Mouse (Mus musculus): ENCODE data around the gene Cdc42bpb. TPM values are rescaled to one million over a fixed set of nuclear protein-coding genes. Genes with fewer than 3 reads are reported as not detected.

Cdc42bpb gene
- polyA plus RNA-seq, 1 experiment from 2014 or later: 39.9 TPM

DNA sequence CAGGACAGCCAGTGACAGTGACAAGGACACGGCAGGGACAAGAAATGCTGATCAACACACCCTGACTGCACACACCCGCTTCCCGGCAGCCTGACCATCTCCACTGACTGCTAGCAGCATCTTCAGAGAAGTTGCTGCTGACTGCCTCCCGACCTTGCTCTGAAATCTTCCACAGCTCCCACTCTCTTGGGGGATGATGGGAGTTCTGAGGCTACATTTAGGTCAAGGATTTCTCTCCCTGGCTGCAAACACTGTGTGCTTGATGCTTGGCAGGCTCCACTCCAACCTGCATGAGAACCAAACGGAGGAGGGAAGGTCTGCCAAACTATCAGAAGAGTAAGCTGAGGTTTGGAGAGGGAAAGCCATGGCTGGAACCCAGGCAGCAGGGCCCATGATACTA lies 19.5 kb upstream of the Cdc42bpb start:
- H3K4me3 ChIP-seq (replicated peaks; ENCODE audit: low read length): no peak overlapping the region
- H3K9ac ChIP-seq (replicated peaks; ENCODE audit: low read depth, low read length): no peak overlapping the region
- H3K9me3 ChIP-seq (ENCODE audit: control insufficient read depth, low read length): no peaks in the 10 kb centered on the region
- no peak for ATAC-seq
- WGBS: 69% methylated on average over 5 of the region's 5 CpGs
- no peaks in the 10 kb centered on the region for H3K36me3 ChIP-seq (ENCODE audit: control insufficient read depth, insufficient read depth)
- no peaks in the 10 kb centered on the region for H3K4me1 ChIP-seq (replicated peaks; ENCODE audit: control insufficient read depth, insufficient read depth, low read length)
- H3K27me3 ChIP-seq (replicated peaks; ENCODE audit: control insufficient read depth, insufficient read depth, low read length): no peaks in the 10 kb centered on the region
- H3K4me2 ChIP-seq (ENCODE audit: low read length): no peak overlapping the region
- no peak overlapping the region for H3K27ac ChIP-seq (ENCODE audit: low read length)

DNA sequence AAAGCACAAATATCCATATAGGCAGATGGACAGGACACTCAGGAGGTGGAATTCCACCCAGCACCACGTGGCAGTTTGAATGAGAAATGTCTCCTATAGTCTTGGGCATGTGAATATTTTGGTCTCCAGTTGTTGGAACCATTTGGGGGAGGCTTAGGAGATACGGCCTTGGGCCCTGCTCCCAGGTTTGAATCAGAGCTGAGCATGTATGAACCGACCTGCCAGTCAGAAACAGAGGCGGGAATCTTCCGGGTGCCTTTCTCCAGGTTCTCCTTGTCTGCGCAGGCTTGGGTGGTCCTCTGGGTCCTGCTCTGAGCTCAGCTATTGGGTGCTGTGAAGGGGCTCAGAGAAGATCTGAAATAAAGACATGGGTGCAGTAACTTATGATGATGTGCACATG lies 16.5 kb upstream of the Cdc42bpb start:
- H3K27ac ChIP-seq (ENCODE audit: low read length): no peak overlapping the region
- H3K27me3 ChIP-seq (replicated peaks; ENCODE audit: control insufficient read depth, insufficient read depth, low read length): no peaks in the 10 kb centered on the region
- no peak for ATAC-seq
- no peaks in the 10 kb centered on the region for H3K36me3 ChIP-seq (ENCODE audit: control insufficient read depth, insufficient read depth)
- H3K9ac ChIP-seq (replicated peaks; ENCODE audit: low read depth, low read length): no peak overlapping the region
- H3K4me3 ChIP-seq (replicated peaks; ENCODE audit: low read length): no peak overlapping the region
- H3K4me1 ChIP-seq (replicated peaks; ENCODE audit: control insufficient read depth, insufficient read depth, low read length): no peaks in the 10 kb centered on the region
- WGBS: 89% methylated on average over 6 of the region's 6 CpGs
- H3K9me3 ChIP-seq (ENCODE audit: control insufficient read depth, low read length): no peaks in the 10 kb centered on the region
- no peak overlapping the region for H3K4me2 ChIP-seq (ENCODE audit: low read length)

DNA sequence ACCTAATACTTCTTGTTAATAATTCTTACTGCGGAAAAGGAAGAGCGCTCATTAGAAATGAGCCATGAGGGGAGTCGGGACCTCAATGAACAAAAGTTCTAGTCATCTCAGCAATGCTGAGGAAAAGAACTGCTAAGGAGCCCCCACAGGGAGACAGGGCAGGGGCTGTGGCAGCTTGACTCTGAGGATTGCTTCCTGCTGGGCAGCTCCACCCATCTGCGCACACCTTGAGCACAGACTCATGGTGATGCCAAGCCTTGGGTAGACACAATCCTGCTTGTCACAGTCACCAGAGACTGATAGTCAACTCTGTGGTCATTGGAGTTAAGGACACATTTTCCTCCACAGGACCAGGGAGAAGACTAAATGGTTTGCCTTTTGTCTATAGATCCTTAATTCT lies 9.6 kb upstream of the Cdc42bpb start:
- WGBS: 92% methylated on average over 4 of the region's 4 CpGs
- no peaks in the 10 kb centered on the region for H3K36me3 ChIP-seq (ENCODE audit: control insufficient read depth, insufficient read depth)
- no peak overlapping the region for H3K9ac ChIP-seq (replicated peaks; ENCODE audit: low read depth, low read length)
- H3K4me3 ChIP-seq (replicated peaks; ENCODE audit: low read length): no peak overlapping the region
- no peak overlapping the region for H3K27ac ChIP-seq (ENCODE audit: low read length)
- H3K4me1 ChIP-seq (replicated peaks; ENCODE audit: control insufficient read depth, insufficient read depth, low read length): no peaks in the 10 kb centered on the region
- no peak for ATAC-seq
- H3K27me3 ChIP-seq (replicated peaks; ENCODE audit: control insufficient read depth, insufficient read depth, low read length): no peaks in the 10 kb centered on the region
- H3K4me2 ChIP-seq (ENCODE audit: low read length): no peak overlapping the region
- no peaks in the 10 kb centered on the region for H3K9me3 ChIP-seq (ENCODE audit: control insufficient read depth, low read length)

DNA sequence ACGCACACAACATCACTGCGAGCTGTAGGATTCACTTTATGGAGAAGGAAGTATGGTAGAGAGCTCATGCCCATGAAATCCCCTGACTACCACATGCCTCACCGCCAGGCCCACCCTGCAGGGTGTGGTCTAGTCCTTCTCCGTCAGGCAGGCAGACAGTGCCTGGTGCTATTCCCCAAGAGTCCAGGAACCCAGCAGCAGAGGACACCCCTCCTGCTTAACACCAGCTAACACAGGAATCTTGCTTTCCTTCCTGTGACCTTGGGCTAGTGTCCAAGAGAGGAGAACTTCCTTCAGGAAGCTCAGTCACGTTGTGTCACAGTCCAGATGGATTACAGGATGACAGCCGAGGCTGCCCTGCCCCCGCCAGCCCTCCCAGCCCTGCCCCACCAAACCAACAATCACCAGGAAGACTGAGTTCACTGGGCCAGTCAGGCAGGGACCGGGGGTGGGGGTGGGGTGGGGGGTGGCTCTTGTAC lies 9.2 kb upstream of the Cdc42bpb start:
- H3K9ac ChIP-seq (replicated peaks; ENCODE audit: low read depth, low read length): no peak overlapping the region
- H3K9me3 ChIP-seq (ENCODE audit: control insufficient read depth, low read length): no peaks in the 10 kb centered on the region
- H3K36me3 ChIP-seq (ENCODE audit: control insufficient read depth, insufficient read depth): no peaks in the 10 kb centered on the region
- 73% methylated on average over 8 of the region's 8 CpGs for WGBS
- ATAC-seq: no peak
- H3K4me3 ChIP-seq (replicated peaks; ENCODE audit: low read length): no peak overlapping the region
- no peak overlapping the region for H3K4me2 ChIP-seq (ENCODE audit: low read length)
- H3K27me3 ChIP-seq (replicated peaks; ENCODE audit: control insufficient read depth, insufficient read depth, low read length): no peaks in the 10 kb centered on the region
- H3K4me1 ChIP-seq (replicated peaks; ENCODE audit: control insufficient read depth, insufficient read depth, low read length): no peaks in the 10 kb centered on the region
- H3K27ac ChIP-seq (ENCODE audit: low read length): no peak overlapping the region

DNA sequence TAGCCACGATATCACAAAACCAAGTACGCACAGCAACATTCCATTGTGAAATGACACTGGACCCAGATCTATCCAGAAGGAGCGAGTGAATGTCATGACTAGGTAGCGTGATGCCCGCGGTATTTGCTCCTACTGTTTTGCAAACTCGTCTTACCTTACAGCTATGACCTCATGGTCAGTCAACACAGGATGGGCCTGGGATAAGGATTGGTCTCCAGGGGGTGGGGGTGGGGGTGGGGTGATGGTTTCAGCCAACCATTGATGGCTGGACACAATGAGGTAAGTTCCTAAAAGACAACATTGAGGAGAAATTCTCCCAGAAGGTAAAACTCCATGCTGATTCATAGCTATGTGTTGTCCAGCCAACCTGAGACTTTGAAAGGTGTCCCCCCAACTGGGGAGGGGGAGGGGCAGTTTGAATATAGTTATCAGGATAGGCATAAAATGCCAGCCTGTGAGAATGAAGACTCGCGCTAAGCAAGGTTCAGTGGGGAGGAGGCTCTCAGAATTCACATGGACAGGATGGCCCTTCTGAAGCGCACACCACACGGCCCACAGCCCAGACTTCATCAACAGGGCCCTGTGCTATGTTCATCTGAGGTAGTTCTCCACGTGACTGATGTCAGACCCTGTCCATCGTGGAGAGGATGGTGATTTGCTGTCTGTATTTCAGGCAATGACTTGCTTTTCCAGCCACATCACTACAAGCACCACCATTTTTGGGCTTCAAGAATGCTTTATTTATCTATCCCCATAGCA lies 8.5 kb upstream of the Cdc42bpb start:
- 88% methylated on average over 13 of the region's 13 CpGs for WGBS
- Histone ChIP-seq H3K9ac (replicated peaks; ENCODE audit: low read depth, low read length) (no peak overlapping the region), H3K27ac (ENCODE audit: low read length) (no peak overlapping the region), H3K36me3 (ENCODE audit: control insufficient read depth, insufficient read depth) (no peaks in the 10 kb centered on the region), H3K4me2 (ENCODE audit: low read length) (no peak overlapping the region), H3K4me1 (replicated peaks; ENCODE audit: control insufficient read depth, insufficient read depth, low read length) (no peaks in the 10 kb centered on the region), H3K4me3 (replicated peaks; ENCODE audit: low read length) (no peak overlapping the region), H3K9me3 (ENCODE audit: control insufficient read depth, low read length) (no peaks in the 10 kb centered on the region), H3K27me3 (replicated peaks; ENCODE audit: control insufficient read depth, insufficient read depth, low read length) (no peaks in the 10 kb centered on the region)
- no peak for ATAC-seq

DNA sequence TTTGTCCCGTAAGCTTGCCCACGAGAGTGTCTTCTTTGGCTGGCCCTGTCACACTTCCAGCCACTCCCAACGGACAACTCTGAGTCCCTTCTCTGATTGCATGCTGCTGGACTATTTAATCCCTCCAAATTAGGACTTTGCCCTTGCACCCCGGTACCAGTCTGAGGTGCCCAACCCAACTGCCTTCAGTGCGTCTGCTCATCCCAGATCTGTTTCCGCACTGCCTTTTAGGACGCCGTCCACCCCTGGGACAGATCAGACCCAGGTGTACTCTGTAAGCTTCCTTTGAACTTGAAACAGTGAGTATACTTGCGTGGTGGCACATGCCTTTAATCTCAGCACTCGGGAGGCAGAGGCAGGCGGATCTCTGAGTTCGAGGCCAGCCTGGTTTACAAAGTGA lies 1.3 kb upstream of the Cdc42bpb start:
- H3K27ac ChIP-seq (ENCODE audit: low read length): no peak overlapping the region
- peak overlapping the region; percentile 80; the same call in 1 of the 2 replicates for H3K9ac ChIP-seq (replicated peaks; ENCODE audit: low read depth, low read length)
- peak overlapping the region; percentile 69 for H3K4me2 ChIP-seq (ENCODE audit: low read length)
- H3K4me1 ChIP-seq (replicated peaks; ENCODE audit: control insufficient read depth, insufficient read depth, low read length): peaks cover 32% of the 10 kb centered on the region
- no peaks in the 10 kb centered on the region for H3K9me3 ChIP-seq (ENCODE audit: control insufficient read depth, low read length)
- H3K27me3 ChIP-seq (replicated peaks; ENCODE audit: control insufficient read depth, insufficient read depth, low read length): no peaks in the 10 kb centered on the region
- peak overlapping the region; percentile 88 for H3K4me3 ChIP-seq (replicated peaks; ENCODE audit: low read length)
- H3K36me3 ChIP-seq (ENCODE audit: control insufficient read depth, insufficient read depth): no peaks in the 10 kb centered on the region
- 75% methylated on average over 12 of the region's 12 CpGs for WGBS
- ATAC-seq: no peak

DNA sequence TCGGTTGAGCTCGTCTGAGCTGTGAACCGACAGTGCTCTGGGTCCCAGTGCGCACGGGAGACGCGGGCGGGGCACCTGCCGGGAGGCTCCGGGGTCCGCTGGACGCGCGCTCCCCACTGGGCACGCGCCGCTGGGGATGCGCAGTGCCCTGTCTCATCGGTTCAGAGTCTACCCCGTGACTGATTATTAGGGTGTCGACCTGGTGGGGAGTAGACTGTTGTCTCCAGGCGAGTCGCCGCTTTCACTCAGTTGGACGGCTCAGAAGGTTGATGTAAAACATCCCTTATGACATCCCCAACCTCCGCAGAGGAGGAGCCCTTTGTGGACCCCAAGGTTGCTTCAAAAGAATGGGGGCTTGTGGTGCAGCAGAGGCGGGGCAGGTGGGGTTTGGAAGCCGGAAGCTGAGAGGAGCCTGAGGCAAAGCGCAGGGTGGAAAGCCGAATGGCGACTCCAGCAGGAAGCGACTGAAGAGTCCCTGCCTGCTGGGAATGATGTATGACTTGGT lies 520 bp upstream of the Cdc42bpb start:
- peaks cover 32% of the 10 kb centered on the region for H3K4me1 ChIP-seq (replicated peaks; ENCODE audit: control insufficient read depth, insufficient read depth, low read length)
- H3K27me3 ChIP-seq (replicated peaks; ENCODE audit: control insufficient read depth, insufficient read depth, low read length): no peaks in the 10 kb centered on the region
- H3K27ac ChIP-seq (ENCODE audit: low read length): peak overlapping the region; percentile 92
- ATAC-seq: peak; percentile 77
- H3K4me3 ChIP-seq (replicated peaks; ENCODE audit: low read length): peak overlapping the region; percentile 88
- peak overlapping the region; percentile 69 for H3K4me2 ChIP-seq (ENCODE audit: low read length)
- 0% methylated on average over 32 of the region's 32 CpGs for WGBS
- no peaks in the 10 kb centered on the region for H3K9me3 ChIP-seq (ENCODE audit: control insufficient read depth, low read length)
- H3K36me3 ChIP-seq (ENCODE audit: control insufficient read depth, insufficient read depth): no peaks in the 10 kb centered on the region
- H3K9ac ChIP-seq (replicated peaks; ENCODE audit: low read depth, low read length): peak overlapping the region; percentile 80

DNA sequence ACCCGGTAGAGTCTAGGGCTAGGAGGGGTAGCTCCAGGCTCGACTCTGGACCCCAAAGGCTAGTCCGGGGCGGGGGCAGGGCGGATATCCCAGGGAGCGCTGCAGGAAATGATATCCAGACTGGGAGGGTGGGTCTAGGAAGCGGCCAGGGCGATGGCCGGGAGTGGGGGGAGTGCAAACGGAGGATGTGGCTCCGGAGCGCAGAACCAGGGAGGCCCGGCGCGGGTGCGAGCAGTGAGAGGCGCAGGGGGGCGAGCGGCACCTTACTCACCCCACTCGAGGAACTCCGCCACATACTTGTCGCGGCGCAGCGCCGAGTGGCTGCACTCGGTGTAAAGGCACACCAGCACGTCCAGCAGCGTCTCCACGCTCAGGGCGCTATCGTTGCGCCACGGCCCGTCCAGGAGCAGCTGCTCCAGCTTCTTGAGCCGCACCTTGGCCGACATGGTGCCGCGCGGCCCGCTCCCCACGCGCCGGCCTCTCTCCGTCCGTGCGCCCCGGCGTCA lies 639 bp downstream of the Cdc42bpb start:
- H3K36me3 ChIP-seq (ENCODE audit: control insufficient read depth, insufficient read depth): no peaks in the 10 kb centered on the region
- peaks cover 32% of the 10 kb centered on the region for H3K4me1 ChIP-seq (replicated peaks; ENCODE audit: control insufficient read depth, insufficient read depth, low read length)
- H3K9me3 ChIP-seq (ENCODE audit: control insufficient read depth, low read length): no peaks in the 10 kb centered on the region
- H3K27me3 ChIP-seq (replicated peaks; ENCODE audit: control insufficient read depth, insufficient read depth, low read length): no peaks in the 10 kb centered on the region
- peak overlapping the region; percentile 86 for H3K27ac ChIP-seq (ENCODE audit: low read length)
- WGBS: under 1% methylated on average over 42 of the region's 49 CpGs
- peak overlapping the region; percentile 80 for H3K9ac ChIP-seq (replicated peaks; ENCODE audit: low read depth, low read length)
- peak overlapping the region; percentile 88 for H3K4me3 ChIP-seq (replicated peaks; ENCODE audit: low read length)
- H3K4me2 ChIP-seq (ENCODE audit: low read length): peak overlapping the region; percentile 79
- peak; percentile 19 for ATAC-seq

DNA sequence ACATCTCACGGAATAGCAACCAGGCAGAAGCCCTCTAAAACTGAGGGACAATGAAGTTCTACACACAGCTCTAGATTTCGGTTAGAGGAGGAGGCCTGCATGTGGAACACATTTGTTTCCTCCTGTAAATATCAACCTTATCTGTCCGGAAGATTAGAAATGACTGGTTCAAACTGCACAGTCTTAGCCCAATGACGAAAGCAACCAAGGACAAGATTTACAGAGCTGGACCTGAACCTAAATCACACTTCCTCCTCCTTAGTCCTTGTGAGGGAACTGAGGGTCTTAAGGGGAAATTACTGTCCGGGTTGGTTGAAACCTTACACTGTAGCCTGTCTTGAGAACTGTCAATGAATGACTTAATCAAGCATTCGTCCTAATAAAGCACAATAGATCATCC lies 1.5 kb downstream of the Cdc42bpb start:
- Histone ChIP-seq H3K36me3 (ENCODE audit: control insufficient read depth, insufficient read depth) (no peaks in the 10 kb centered on the region), H3K9me3 (ENCODE audit: control insufficient read depth, low read length) (no peaks in the 10 kb centered on the region), H3K4me2 (ENCODE audit: low read length) (peak overlapping the region; percentile 79), H3K4me1 (replicated peaks; ENCODE audit: control insufficient read depth, insufficient read depth, low read length) (peaks cover 32% of the 10 kb centered on the region), H3K27me3 (replicated peaks; ENCODE audit: control insufficient read depth, insufficient read depth, low read length) (no peaks in the 10 kb centered on the region), H3K4me3 (replicated peaks; ENCODE audit: low read length) (peak overlapping the region; percentile 88), H3K9ac (replicated peaks; ENCODE audit: low read depth, low read length) (peak overlapping the region; percentile 80), H3K27ac (ENCODE audit: low read length) (no peak overlapping the region)
- no peak for ATAC-seq
- WGBS: 39% methylated on average over 6 of the region's 6 CpGs

Data from forebrain, embryonic 16.5 days (tissue).